Mouse (Mus musculus) embryonic facial prominence, embryonic 14.5 days (tissue): ENCODE measurements around the gene Nme8. TPM values are rescaled to one million over a fixed set of nuclear protein-coding genes. Genes with fewer than 3 reads are reported as not detected.

Experiments
- ATAC-seq: fragments of 200-750 bp; cut with Nextera tagmentation; 2 replicates; pipeline ENCODE4 v1.8.0; 2017; ENCODE audit warnings: low read depth, moderate number of reproducible peaks, moderate TSS enrichment
- DNase-seq: peaks from one replicate; pipeline ENCODE4 v3.0.0-alpha.2; 2015; ENCODE audit warnings: low spot score
- H3K27ac ChIP-seq: fragments of 300-500 bp; sonication (generic); replicated peaks from 2 replicates; pipeline ENCODE4 v1.5.1; 2014; ENCODE audit warnings: low read depth, mild to moderate bottlenecking, low read length, moderate library complexity
- H3K27me3 ChIP-seq: fragments of 300-500 bp; sonication (generic); replicated peaks from 2 replicates; pipeline ENCODE4 v1.6.1; 2014; ENCODE audit warnings: low read length; ENCODE audit not compliant: control insufficient read depth, insufficient read depth
- H3K36me3 ChIP-seq: fragments of 300-500 bp; sonication (generic); 2 replicates; pipeline ENCODE4 v1.6.1; 2014; ENCODE audit warnings: low read length, mixed read lengths; ENCODE audit not compliant: control insufficient read depth, insufficient read depth
- H3K4me1 ChIP-seq: fragments of 300-500 bp; sonication (generic); 2 replicates; pipeline ENCODE4 v1.6.1; 2014; ENCODE audit warnings: antibody characterized with exemption, low read length; ENCODE audit not compliant: control insufficient read depth, insufficient read depth
- H3K4me2 ChIP-seq: fragments of 300-500 bp; sonication (generic); 2 replicates; pipeline ENCODE4 v1.6.1; 2014; ENCODE audit warnings: low read depth, mild to moderate bottlenecking, low read length, moderate library complexity, mixed read lengths
- H3K4me3 ChIP-seq: fragments of 300-500 bp; sonication (generic); 2 replicates; pipeline ENCODE4 v1.5.1; 2014; ENCODE audit warnings: low read depth, mild to moderate bottlenecking, low read length
- H3K9ac ChIP-seq: fragments of 300-500 bp; sonication (generic); 2 replicates; pipeline ENCODE4 v1.6.1; 2014; ENCODE audit warnings: low read depth, mild to moderate bottlenecking, low read length, moderate library complexity, mixed read lengths
- H3K9me3 ChIP-seq: fragments of 300-500 bp; sonication (generic); 2 replicates; pipeline ENCODE4 v1.6.1; 2016; ENCODE audit warnings: low read length; ENCODE audit not compliant: control insufficient read depth
- WGBS: fragments of 180-500 bp; shearing (Covaris S2); extraction: QIAGEN DNeasy Blood & Tissue Kit; methylation state at CpG from one replicate; pipeline ENCODE4 v1.1.7; 2014; 5-methylcytosine and 5-hydroxymethylcytosine counted together
- polyA plus RNA-seq: library from polyadenylated mRNA; unstranded; fragments of >200 nt; fragmentation: Nextera tagmentation; extraction: Ambion mirVana; gene quantifications from 2 replicates; pipeline ENCODE4 v1.2.1, GENCODE M21; 2014

Nme8 gene
- polyA plus RNA-seq, 1 experiment from 2014 or later = not detected

DNA sequence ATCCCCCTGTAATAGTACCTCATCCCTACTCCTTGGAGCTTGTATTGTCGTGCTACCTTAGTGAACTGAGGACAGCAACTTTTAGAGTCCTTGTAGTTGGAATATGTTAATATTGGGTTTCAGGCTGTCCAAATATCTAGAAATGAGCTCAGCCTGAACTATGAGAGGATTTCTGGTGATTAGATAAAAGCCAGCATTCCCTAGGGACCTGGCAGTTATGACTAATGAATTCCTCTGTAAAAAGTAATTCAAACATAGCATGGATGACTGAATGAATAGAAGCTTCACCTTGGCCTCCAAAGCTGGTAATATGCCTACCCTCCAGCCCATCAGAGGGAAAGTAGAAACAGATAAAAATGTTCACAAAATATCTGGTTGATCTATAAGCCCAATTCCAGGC lies 71.1 kb downstream of the Nme8 start:
- DNase-seq = no peak
- no peak overlapping the region for H3K9ac ChIP-seq
- H3K27me3 ChIP-seq = peaks cover 8% of the 10 kb centered on the region
- ATAC-seq = no peak
- WGBS = 73% methylated on average over 1 of the region's 1 CpGs
- no peaks in the 10 kb centered on the region for H3K36me3 ChIP-seq
- H3K4me3 ChIP-seq = no peak overlapping the region
- peaks cover 6% of the 10 kb centered on the region; the same call in 1 of the 2 replicates for H3K4me1 ChIP-seq
- H3K27ac ChIP-seq = no peak overlapping the region
- no peaks in the 10 kb centered on the region for H3K9me3 ChIP-seq
- H3K4me2 ChIP-seq = no peak overlapping the region

DNA sequence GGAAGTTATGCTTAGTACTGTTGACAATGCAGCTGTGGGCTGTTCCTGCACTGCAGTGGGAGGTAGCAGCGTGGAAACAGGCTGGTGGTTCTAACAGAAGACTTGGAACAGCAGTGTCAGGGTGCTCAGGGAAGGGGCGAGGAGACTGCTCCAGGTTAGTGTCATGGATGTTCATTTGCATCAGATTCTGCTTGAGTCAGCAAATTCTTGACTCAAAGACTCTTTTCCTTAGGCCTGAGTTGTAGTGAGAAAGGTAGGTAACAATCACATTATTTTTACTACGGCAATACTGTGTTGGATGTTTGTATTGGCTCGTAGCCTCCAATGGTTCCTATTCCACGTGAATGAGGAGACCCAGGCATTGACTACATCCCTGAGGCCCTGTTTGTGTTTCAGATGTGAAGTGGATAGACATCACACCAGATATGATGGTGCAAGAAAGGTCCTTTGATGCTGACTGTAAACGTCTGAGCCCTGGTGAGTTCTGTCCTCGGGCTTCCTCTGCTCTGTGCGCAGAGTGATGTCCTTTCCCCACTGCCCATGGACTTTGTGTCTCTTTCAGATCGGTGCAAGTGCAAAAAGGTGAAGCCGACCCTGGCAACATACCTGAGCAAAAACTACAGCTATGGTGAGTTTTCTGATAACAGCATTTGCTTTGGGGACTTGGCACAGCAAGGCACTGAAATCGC lies 72.8 kb downstream of the Nme8 start:
- H3K4me1 ChIP-seq = peaks cover 6% of the 10 kb centered on the region; the same call in 1 of the 2 replicates
- DNase-seq (no peak), ATAC-seq (no peak)
- no peaks in the 10 kb centered on the region for H3K36me3 ChIP-seq
- H3K9ac ChIP-seq = no peak overlapping the region
- H3K9me3 ChIP-seq = no peaks in the 10 kb centered on the region
- H3K4me3 ChIP-seq = 0 out of 2 replicates have a peak overlapping the region, but pooled peaks have one; percentile 44
- peaks cover 8% of the 10 kb centered on the region for H3K27me3 ChIP-seq
- H3K4me2 ChIP-seq = peak overlapping the region; percentile 2; the same call in 1 of the 2 replicates
- WGBS = 77% methylated on average over 11 of the region's 11 CpGs
- no peak overlapping the region for H3K27ac ChIP-seq

DNA sequence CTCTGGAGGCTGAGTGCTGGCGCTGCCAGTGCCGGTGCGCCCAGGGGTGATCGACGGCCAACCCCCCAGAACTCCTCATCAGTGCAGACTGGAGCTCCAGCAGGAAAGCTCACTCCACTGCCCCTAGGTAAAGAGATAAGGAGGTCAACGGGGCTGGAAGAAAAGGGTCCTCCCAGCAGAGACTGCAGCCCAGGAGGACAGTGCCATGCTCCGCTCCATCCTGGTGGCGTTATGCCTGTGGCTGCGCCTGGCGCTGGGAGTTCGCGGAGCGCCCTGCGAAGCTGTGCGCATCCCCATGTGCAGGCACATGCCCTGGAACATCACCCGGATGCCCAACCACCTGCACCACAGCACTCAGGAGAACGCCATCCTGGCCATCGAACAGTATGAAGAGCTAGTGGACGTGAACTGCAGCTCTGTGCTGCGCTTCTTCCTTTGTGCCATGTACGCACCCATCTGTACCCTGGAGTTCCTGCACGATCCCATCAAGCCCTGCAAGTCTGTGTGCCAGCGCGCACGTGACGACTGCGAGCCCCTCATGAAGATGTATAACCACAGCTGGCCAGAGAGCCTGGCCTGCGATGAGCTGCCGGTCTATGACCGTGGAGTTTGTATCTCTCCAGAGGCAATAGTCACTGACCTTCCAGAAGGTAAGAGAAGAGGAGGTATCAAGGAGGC lies 74.2 kb downstream of the Nme8 start:
- H3K9me3 ChIP-seq = no peaks in the 10 kb centered on the region
- H3K4me3 ChIP-seq = peak overlapping the region; percentile 44
- H3K4me2 ChIP-seq = peak overlapping the region; percentile 82
- no peaks in the 10 kb centered on the region for H3K36me3 ChIP-seq
- peaks cover 6% of the 10 kb centered on the region; the same call in 1 of the 2 replicates for H3K4me1 ChIP-seq
- 19% methylated on average over 29 of the region's 30 CpGs for WGBS
- H3K27ac ChIP-seq = no peak overlapping the region
- ATAC-seq (peak; percentile 9; the same call in 1 of the 2 replicates), DNase-seq (no peak)
- H3K27me3 ChIP-seq = peaks cover 8% of the 10 kb centered on the region
- peak overlapping the region; percentile 64 for H3K9ac ChIP-seq

DNA sequence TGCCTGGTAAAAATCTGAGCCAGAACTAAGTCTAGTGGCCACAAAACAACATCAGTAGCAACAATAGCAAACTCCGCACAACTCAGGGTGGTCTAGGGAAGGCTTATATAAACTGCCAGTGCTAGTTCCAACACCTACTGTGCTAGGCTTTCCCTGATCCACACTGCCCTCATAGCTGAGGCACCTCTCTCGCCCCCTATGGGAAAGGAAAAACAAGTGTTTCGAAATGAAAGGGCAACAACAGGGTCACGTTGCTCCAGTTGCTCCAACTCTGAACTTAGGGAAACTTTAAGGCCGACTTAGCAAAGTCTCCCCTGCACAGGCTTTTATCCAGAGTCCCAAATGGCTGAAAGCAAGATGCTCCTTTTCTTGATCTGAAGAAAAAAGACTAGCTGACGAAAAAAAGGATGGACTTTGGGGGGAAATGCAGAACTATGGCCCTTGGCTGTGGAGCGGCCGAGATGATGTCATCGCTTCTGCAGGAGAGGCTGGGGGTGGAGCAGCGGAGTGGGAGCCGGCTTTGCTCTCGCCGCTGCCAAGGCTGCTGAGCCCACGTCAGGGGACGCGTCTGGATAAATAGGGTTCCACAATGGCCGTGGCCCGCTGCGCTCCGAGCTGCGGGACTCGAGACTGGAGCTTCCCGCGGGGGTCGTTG lies 74.9 kb downstream of the Nme8 start, which contains the start of gene Sfrp4:
TSS of gene Sfrp4 (plus strand) at position 532 of the 655 bp plus-strand sequence.
- peak within 1 kb of the TSS; percentile 82 for H3K4me2 ChIP-seq
- peak; percentile 71; the same call in 1 of the 2 replicates for ATAC-seq
- peak within 1 kb of the TSS; percentile 64 for H3K9ac ChIP-seq
- peaks cover 6% of the 10 kb centered on the region; the same call in 1 of the 2 replicates for H3K4me1 ChIP-seq
- no peak within 1 kb of the TSS for H3K27ac ChIP-seq
- DNase-seq = peak; percentile 80
- 4% methylated on average over 25 of the region's 25 CpGs for WGBS
- peak within 1 kb of the TSS; percentile 44 for H3K4me3 ChIP-seq
- no peaks in the 10 kb centered on the region for H3K9me3 ChIP-seq
- H3K27me3 ChIP-seq = peaks cover 8% of the 10 kb centered on the region
- no peaks in the 10 kb centered on the region for H3K36me3 ChIP-seq

DNA sequence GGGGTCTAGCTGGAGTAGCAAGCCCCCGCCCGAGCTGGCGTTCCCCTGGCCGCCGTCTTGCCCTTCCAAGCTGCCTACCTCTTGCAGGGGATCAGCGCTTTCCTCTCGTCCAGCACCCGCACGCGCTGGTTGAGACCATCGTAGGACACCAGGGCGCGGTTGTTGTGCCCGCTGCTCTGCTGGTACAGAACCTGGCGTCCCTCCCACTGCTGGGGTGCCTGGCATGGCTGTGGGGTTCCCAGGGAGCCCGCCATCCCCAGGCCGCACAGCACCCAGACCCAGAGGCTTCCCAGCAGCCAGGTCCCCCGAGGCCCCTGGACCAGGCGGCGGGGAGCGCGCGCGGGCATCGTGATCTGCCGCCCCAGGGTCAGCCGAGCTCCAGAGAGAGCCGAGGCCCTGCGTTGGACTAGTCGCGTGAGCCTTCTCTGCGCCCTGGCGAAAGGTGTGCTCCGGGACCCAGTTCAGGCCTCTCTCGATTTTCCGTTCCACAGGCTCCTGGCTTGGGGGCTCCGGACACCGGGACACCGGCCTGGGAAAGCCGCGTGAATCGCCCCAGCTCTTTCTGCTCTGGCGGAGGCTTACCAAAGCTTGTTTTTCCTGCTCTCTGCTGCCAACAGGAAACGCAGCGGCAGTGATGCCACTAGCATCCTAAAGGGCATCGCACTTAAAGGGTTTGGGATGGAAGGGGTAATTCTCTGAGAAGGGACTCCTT lies 78.2 kb downstream of the Nme8 start, which contains the start of gene Epdr1:
TSS of gene Epdr1 (minus strand) at position 712 of the 712 bp plus-strand sequence.
- Histone ChIP-seq H3K4me1 (peaks cover 6% of the 10 kb centered on the region; the same call in 1 of the 2 replicates), H3K9me3 (no peaks in the 10 kb centered on the region), H3K27ac (peak within 1 kb of the TSS; percentile 69; the same call in 1 of the 2 replicates), H3K4me3 (peak within 1 kb of the TSS; percentile 68), H3K36me3 (no peaks in the 10 kb centered on the region), H3K4me2 (peak within 1 kb of the TSS; percentile 94), H3K9ac (peak within 1 kb of the TSS; percentile 78), H3K27me3 (peaks cover 8% of the 10 kb centered on the region)
- WGBS = under 1% methylated on average over 24 of the region's 46 CpGs
- ATAC-seq = peak; percentile 86
- peak; percentile 92 for DNase-seq

DNA sequence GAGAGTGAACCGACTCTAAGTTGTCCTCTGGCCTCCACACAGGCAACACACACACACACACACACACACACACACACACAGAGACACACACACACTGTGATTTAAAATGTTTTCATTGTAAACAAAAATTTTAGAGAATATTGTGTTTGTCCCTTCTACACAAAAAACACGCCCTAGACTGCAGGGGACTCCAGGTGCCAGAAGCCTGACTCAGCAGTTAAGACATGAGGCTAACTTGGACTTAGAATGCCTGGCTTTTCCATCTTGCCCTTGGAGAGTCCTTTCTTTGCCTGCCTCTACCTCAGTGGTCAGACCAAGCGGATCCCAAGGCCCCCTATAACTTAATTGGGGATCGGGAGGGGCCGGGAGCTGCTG lies 78.8 kb downstream of the Nme8 start:
- Histone ChIP-seq H3K36me3 (no peaks in the 10 kb centered on the region), H3K9ac (peak overlapping the region; percentile 78), H3K27ac (peak overlapping the region; percentile 69; the same call in 1 of the 2 replicates), H3K9me3 (no peaks in the 10 kb centered on the region), H3K4me2 (peak overlapping the region; percentile 94), H3K4me1 (peaks cover 6% of the 10 kb centered on the region; the same call in 1 of the 2 replicates), H3K4me3 (peak overlapping the region; percentile 68), H3K27me3 (peaks cover 7% of the 10 kb centered on the region)
- 5% methylated on average over 5 of the region's 5 CpGs for WGBS
- ATAC-seq (peak; percentile 19; the same call in 1 of the 2 replicates), DNase-seq (peak; percentile 43)

DNA sequence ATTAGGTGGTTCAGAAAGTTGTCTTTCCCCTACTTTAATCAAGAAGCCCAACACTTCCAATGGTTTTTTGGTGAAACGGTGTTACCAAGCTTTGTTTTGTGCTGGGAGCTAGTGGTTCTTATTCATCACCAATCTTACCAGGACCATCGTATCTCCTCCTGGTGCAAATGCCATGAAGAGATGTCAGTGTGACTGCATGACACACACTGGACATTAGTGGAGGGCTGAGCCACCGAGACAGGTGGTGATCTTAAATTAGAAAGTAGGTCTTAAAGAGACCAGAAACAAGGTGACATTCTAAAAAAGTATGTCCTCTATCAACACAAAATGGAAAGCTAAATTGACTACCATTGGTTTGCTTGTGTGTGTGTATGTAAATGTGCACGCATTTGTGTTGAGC lies 79.5 kb downstream of the Nme8 start:
- no peaks in the 10 kb centered on the region for H3K36me3 ChIP-seq
- H3K9ac ChIP-seq = no peak overlapping the region
- ATAC-seq (no peak), DNase-seq (no peak)
- no peaks in the 10 kb centered on the region; the same call in 1 of the 2 replicates for H3K27me3 ChIP-seq
- H3K4me3 ChIP-seq = no peak overlapping the region
- H3K4me2 ChIP-seq = peak overlapping the region; percentile 94
- 96% methylated on average over 4 of the region's 4 CpGs for WGBS
- H3K9me3 ChIP-seq = no peaks in the 10 kb centered on the region
- 0 out of 2 replicates have a peak, but pooled peaks cover under 1% of the 10 kb centered on the region for H3K4me1 ChIP-seq
- H3K27ac ChIP-seq = no peak overlapping the region

DNA sequence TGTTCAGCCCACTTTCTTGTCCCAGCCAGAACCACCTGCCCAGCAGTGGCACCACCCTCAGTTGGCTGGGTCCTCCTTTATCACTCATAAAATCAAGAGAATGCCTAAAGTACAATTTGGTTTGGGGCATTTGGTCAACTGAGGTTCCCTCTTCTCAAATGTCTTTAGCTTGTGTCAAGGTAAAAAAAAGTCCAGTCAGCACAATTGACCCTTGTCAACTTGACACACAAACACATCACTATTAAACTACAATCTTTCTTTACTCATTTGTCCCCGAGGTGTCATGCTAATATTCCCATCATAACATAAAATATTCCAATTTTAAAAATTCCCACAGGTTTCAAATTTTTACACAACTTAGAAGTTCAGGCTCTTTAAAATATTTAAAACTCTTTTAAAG lies 83.3 kb downstream of the Nme8 start:
- Histone ChIP-seq H3K36me3 (no peaks in the 10 kb centered on the region), H3K4me3 (no peak overlapping the region), H3K4me2 (no peak overlapping the region), H3K9ac (no peak overlapping the region), H3K27me3 (no peaks in the 10 kb centered on the region), H3K4me1 (no peaks in the 10 kb centered on the region), H3K27ac (no peak overlapping the region), H3K9me3 (no peaks in the 10 kb centered on the region)
- 86% methylated on average over 1 of the region's 1 CpGs for WGBS
- ATAC-seq (no peak), DNase-seq (no peak)
